Mouse (Mus musculus) midbrain, embryonic 14.5 days (tissue): ENCODE results near the gene Hist1h4b. TPM values are rescaled to one million over a fixed set of nuclear protein-coding genes. Genes with fewer than 3 reads are reported as not detected.

Experiments
- ATAC-seq: fragments of 200-750 bp; cut with Nextera tagmentation; 2 replicates; pipeline ENCODE4 v1.8.0; 2017; ENCODE audit warnings: moderate number of reproducible peaks, moderate library complexity; ENCODE audit not compliant: low FRiP score, low TSS enrichment
- DNase-seq: peaks from one replicate; pipeline ENCODE4 v3.0.0-alpha.2; 2015
- H3K27ac ChIP-seq: fragments of 300-500 bp; sonication (generic); replicated peaks from 2 replicates; pipeline ENCODE4 v1.5.1; 2014; ENCODE audit warnings: mild to moderate bottlenecking, low read depth, low read length, moderate library complexity
- H3K27me3 ChIP-seq: fragments of 300-500 bp; sonication (generic); 2 replicates; pipeline ENCODE4 v1.6.1; 2014; ENCODE audit warnings: low read length, control low read depth, mixed read lengths; ENCODE audit not compliant: control insufficient read depth, insufficient read depth
- H3K36me3 ChIP-seq: fragments of 300-500 bp; sonication (generic); 2 replicates; pipeline ENCODE4 v1.6.1; 2014; ENCODE audit warnings: low read length, control low read depth; ENCODE audit not compliant: control insufficient read depth, insufficient read depth
- H3K4me1 ChIP-seq: fragments of 300-500 bp; sonication (generic); 2 replicates; pipeline ENCODE4 v1.6.1; 2014; ENCODE audit warnings: mild to moderate bottlenecking, antibody characterized with exemption, low read length, control low read depth; ENCODE audit not compliant: control insufficient read depth, insufficient read depth
- H3K4me2 ChIP-seq: fragments of 300-500 bp; sonication (generic); 2 replicates; pipeline ENCODE4 v1.6.1; 2014; ENCODE audit warnings: mild to moderate bottlenecking, low read length, moderate library complexity
- H3K4me3 ChIP-seq: fragments of 300-500 bp; sonication (generic); replicated peaks from 2 replicates; pipeline ENCODE4 v1.5.1; 2014; ENCODE audit warnings: low read depth, low read length
- H3K9ac ChIP-seq: fragments of 300-500 bp; sonication (generic); replicated peaks from 2 replicates; pipeline ENCODE4 v1.6.1; 2014; ENCODE audit warnings: mild to moderate bottlenecking, low read length, moderate library complexity
- H3K9me3 ChIP-seq: fragments of 300-500 bp; sonication (generic); 2 replicates; pipeline ENCODE4 v1.6.1; 2016; ENCODE audit warnings: low read length, control low read depth, mixed read lengths; ENCODE audit not compliant: control insufficient read depth
- WGBS: fragments of 180-500 bp; shearing (Covaris S2); extraction: QIAGEN DNeasy Blood & Tissue Kit; methylation state at CpG from one replicate; pipeline ENCODE4 v1.1.7; 2014; 5-methylcytosine and 5-hydroxymethylcytosine counted together
- polyA plus RNA-seq: library from polyadenylated mRNA; unstranded; fragments of >200 nt; fragmentation: Nextera tagmentation; extraction: Ambion mirVana; gene quantifications from 2 replicates; pipeline ENCODE4 v1.2.1, GENCODE M21; 2014

The Hist1h4b gene
- polyA plus RNA-seq, 1 experiment from 2014 or later = 2.8 TPM

- Histone ChIP-seq H3K4me2 (no peak overlapping the region), H3K4me1 (no peaks in the 10 kb centered on the region), H3K4me3 (no peak overlapping the region), H3K9me3 (no peaks in the 10 kb centered on the region), H3K36me3 (no peaks in the 10 kb centered on the region), H3K27ac (no peak overlapping the region), H3K27me3 (no peaks in the 10 kb centered on the region), H3K9ac (no peak overlapping the region)
- DNase-seq = no peak
- ATAC-seq = no peak
- 79% methylated on average over 4 of the region's 4 CpGs for WGBS
Measured at GRCm38 (mm10) chr13:23724239-23724638, 32.6 kb upstream of the Hist1h4b start.

DNA sequence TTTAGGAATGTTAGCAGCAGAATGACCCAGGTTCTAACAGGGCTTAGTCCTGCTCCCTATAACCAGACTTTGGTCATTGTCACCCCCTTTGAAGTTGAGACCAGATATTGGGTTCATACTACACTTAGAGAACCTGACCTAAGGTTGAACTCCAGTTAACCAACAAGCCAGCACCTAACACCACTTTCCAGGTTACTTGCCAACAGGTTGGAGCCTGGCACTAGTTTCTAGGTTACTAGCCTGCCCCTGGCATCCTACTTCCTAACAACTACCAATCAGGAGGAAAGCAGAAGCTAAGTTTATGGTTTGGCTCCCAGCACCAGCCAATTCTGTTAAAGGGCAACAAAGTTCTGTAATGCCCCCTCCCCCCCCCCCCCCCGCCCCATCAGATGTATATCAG, 31.6 kb upstream of the Hist1h4b start:
- H3K9me3 ChIP-seq = no peaks in the 10 kb centered on the region
- 33% methylated on average over 1 of the region's 1 CpGs for WGBS
- no peaks in the 10 kb centered on the region for H3K27me3 ChIP-seq
- ATAC-seq = no peak
- DNase-seq = no peak
- H3K4me1 ChIP-seq = no peaks in the 10 kb centered on the region
- H3K4me3 ChIP-seq = no peak overlapping the region
- H3K9ac ChIP-seq = no peak overlapping the region
- H3K4me2 ChIP-seq = no peak overlapping the region
- no peaks in the 10 kb centered on the region for H3K36me3 ChIP-seq
- no peak overlapping the region for H3K27ac ChIP-seq

DNA sequence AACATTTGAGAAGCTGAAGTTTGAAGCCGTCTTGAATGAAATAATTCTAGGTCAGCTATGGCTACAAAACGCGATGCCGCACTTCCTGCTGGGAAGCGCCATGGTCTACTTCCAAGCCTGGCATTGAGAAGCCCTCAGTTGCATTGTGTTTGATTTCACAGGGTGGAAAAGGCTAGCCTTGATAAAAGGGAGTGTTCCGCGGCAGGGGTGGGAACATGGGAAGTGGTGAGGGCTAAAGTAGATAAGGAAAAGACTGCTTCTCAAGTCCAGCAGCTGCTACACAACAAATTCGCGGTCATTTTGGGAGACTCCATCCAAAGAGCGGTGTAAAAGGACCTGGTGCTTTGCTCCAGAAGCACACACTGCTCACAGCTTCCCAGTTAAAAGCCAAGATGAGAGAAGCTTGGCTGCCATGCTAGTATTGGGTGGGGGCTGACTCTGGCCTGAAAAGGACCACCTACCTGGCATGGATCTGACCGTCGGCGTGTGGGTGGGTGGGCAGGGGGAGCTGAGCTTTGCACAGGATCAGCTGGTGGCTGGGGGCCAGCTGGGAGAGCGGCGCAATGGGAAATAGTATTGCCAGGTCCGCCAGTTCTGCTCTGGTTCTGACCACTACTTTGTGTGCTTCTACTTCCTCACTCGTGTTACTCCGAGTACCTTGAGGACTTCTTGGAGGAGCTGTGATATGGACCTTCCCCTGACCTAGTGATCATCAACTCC, 28.2 kb upstream of the Hist1h4b start:
- no peaks in the 10 kb centered on the region for H3K36me3 ChIP-seq
- H3K27me3 ChIP-seq = no peaks in the 10 kb centered on the region
- DNase-seq = no peak
- ATAC-seq = no peak
- H3K4me2 ChIP-seq = no peak overlapping the region
- no peaks in the 10 kb centered on the region for H3K4me1 ChIP-seq
- no peak overlapping the region for H3K4me3 ChIP-seq
- WGBS = 86% methylated on average over 18 of the region's 18 CpGs
- H3K9ac ChIP-seq = no peak overlapping the region
- H3K27ac ChIP-seq = no peak overlapping the region
- H3K9me3 ChIP-seq = no peaks in the 10 kb centered on the region

GRCm38 (mm10) chr13:23729192-23729525, 27.7 kb upstream of the Hist1h4b start:
- Histone ChIP-seq H3K4me1 (no peaks in the 10 kb centered on the region), H3K36me3 (no peaks in the 10 kb centered on the region), H3K4me2 (no peak overlapping the region), H3K9ac (no peak overlapping the region), H3K27me3 (no peaks in the 10 kb centered on the region), H3K4me3 (no peak overlapping the region), H3K9me3 (no peaks in the 10 kb centered on the region), H3K27ac (no peak overlapping the region)
- WGBS = 96% methylated on average over 9 of the region's 9 CpGs
- ATAC-seq (no peak), DNase-seq (no peak)

DNA sequence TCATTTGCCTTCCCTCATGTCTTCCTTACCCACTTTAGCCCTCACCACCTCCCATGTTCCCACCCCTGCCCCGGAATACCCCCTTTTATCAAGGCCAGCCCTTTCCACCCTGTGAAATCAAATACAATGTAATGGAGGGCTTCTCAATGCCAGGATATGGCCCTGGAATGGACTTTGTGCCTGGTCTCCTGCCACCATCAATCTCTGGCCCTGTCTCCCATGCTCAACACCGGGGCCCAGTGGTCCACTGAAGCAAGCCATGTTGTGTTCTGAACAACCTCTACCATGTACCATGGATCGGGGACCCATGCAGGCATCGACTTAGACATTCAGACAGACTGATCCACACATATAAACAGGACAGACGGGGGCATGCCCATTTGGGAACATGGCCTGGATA, 27.1 kb upstream of the Hist1h4b start:
- Histone ChIP-seq H3K9me3 (no peaks in the 10 kb centered on the region), H3K4me1 (no peaks in the 10 kb centered on the region), H3K27ac (no peak overlapping the region), H3K4me3 (no peak overlapping the region), H3K36me3 (no peaks in the 10 kb centered on the region), H3K4me2 (no peak overlapping the region), H3K27me3 (no peaks in the 10 kb centered on the region), H3K9ac (no peak overlapping the region)
- ATAC-seq = no peak
- DNase-seq = no peak
- WGBS = 94% methylated on average over 5 of the region's 5 CpGs

GRCm38 (mm10) chr13:23730479-23730878, 26.3 kb upstream of the Hist1h4b start:
- no peaks in the 10 kb centered on the region for H3K9me3 ChIP-seq
- ATAC-seq (no peak), DNase-seq (no peak)
- H3K4me1 ChIP-seq = no peaks in the 10 kb centered on the region
- no peak overlapping the region for H3K4me2 ChIP-seq
- H3K27me3 ChIP-seq = no peaks in the 10 kb centered on the region
- WGBS = 63% methylated on average over 8 of the region's 8 CpGs
- H3K4me3 ChIP-seq = no peak overlapping the region
- H3K36me3 ChIP-seq = no peaks in the 10 kb centered on the region
- H3K27ac ChIP-seq = no peak overlapping the region
- H3K9ac ChIP-seq = no peak overlapping the region

DNA sequence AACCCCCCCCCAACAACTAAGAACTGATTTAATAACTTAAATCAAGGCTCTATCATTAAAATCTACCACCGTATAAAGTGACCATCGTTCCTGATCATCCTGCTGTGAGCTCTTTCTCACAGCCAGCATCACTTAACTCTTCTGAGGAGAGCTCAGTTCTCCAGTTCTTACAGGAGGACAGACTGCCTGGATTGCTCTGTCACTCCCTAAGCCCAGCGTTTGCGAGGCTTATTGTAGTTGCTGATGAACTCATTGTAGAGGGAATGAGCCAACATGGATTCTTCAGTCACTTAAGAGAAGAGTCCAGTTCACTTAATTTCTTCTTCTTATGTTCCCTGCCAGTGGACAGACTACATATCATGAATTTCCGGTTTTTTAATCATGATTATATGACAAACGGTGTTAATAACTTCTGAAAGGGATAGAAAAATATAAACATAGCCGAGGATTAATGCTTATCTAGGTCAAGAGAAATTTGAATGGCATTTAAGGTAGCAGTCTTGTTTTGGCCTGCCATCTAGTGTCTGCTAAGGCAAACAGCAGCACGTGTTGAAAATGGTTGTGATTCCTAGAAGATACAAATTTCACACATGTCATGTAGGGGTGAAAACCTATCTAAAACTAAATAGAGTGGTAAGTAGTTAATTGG, 24.5 kb upstream of the Hist1h4b start:
- ATAC-seq (no peak), DNase-seq (peak; percentile 78)
- Histone ChIP-seq H3K27me3 (no peaks in the 10 kb centered on the region), H3K4me2 (no peak overlapping the region), H3K9ac (no peak overlapping the region), H3K36me3 (no peaks in the 10 kb centered on the region), H3K4me1 (no peaks in the 10 kb centered on the region), H3K4me3 (no peak overlapping the region), H3K27ac (no peak overlapping the region), H3K9me3 (no peaks in the 10 kb centered on the region)
- 25% methylated on average over 8 of the region's 8 CpGs for WGBS

DNA sequence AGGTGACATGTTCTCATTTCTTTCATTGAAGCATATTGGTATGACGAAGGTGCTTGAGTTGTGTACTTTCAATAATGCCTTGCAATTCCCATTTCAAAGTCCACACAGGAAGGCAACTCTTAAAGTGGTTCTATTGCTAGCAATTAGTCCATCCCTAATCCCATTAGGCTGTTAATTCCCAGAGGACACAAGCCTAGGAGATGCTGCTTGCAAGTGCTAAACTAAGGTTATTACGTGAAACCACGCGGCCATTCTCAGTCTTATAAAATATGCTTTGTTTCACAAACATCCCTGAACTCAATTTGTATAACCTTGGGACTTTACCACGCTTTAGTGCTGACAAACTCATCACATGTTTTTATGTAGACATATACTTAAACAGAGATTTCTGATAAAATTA, 19.7 kb upstream of the Hist1h4b start:
- ATAC-seq = no peak
- Histone ChIP-seq H3K9me3 (no peaks in the 10 kb centered on the region), H3K9ac (no peak overlapping the region), H3K27me3 (no peaks in the 10 kb centered on the region), H3K36me3 (no peaks in the 10 kb centered on the region), H3K4me2 (no peak overlapping the region), H3K4me1 (peaks cover 19% of the 10 kb centered on the region), H3K27ac (no peak overlapping the region), H3K4me3 (no peak overlapping the region)
- WGBS = 67% methylated on average over 5 of the region's 5 CpGs
- no peak for DNase-seq

GRCm38 (mm10) chr13:23738041-23738440, 18.8 kb upstream of the Hist1h4b start:
- no peaks in the 10 kb centered on the region for H3K9me3 ChIP-seq
- DNase-seq (no peak), ATAC-seq (no peak)
- H3K4me1 ChIP-seq = peaks cover 19% of the 10 kb centered on the region
- peak overlapping the region; percentile 24; the same call in 1 of the 2 replicates for H3K9ac ChIP-seq
- no peaks in the 10 kb centered on the region for H3K27me3 ChIP-seq
- peak overlapping the region; percentile 98 for H3K4me2 ChIP-seq
- WGBS = 17% methylated on average over 4 of the region's 4 CpGs
- peak overlapping the region; percentile 42 for H3K27ac ChIP-seq
- H3K4me3 ChIP-seq = peak overlapping the region; percentile 48
- H3K36me3 ChIP-seq = no peaks in the 10 kb centered on the region
